Mouse (Mus musculus) bone marrow, adult 2 months (tissue): ENCODE data around the gene Tm7sf2.

Experiments used
- CTCF ChIP-seq: fragments of 200-500 bp; IDR thresholded peaks from 2 replicates; pipeline ENCODE4 v1.5.1; 2011; ENCODE audit warnings: low read length, control low read depth; ENCODE audit not compliant: control insufficient read depth, insufficient read depth
- POLR2A ChIP-seq: fragments of 200-500 bp; IDR thresholded peaks from 2 replicates; pipeline ENCODE4 v1.6.1; 2011; ENCODE audit warnings: low read depth, mild to moderate bottlenecking, control low read depth, low read length, borderline replicate concordance; ENCODE audit not compliant: control insufficient read depth

GRCm38 (mm10) chr19:6057313-6058096 is 10.7 kb downstream of the Tm7sf2 start, which contains the start of the genes Mrpl49 and Fau:
- no peak for TF ChIP-seq CTCF
- TF ChIP-seq POLR2A, result peak; percentile 90
